Mouse (Mus musculus): Measurements from ENCODE around the gene Sec31a. TPM values are rescaled to one million over a fixed set of nuclear protein-coding genes. Genes with fewer than 3 reads are reported as not detected.
A peak's percentile ranks its signal among the peaks of the same experiment; 100 is the strongest.
"Not testable (repeated sequence)": the region's sequence is repeated elsewhere in the genome, so short reads cannot be mapped to it uniquely, and the experiment has no call there.

Gene Sec31a
- total RNA-seq (2021): 100 to 1,000 TPM; 155 to 161 TPM
- long read RNA-seq, experiment 1, partial matches to known transcripts: 10 of 20 reads
- long read RNA-seq, experiment 1, other reads (novel, unspliced or antisense): 8 of 20 reads
- long read RNA-seq, experiment 2, partial matches to known transcripts: 4 of 18 reads
- long read RNA-seq, experiment 2, other reads (novel, unspliced or antisense): 14 of 18 reads

- DNase-seq: peak; percentile 99 to 100
These were observed at the start of gene Sec31a for GRCm38 (mm10) chr5:100415761-100416590. TSS of gene Sec31a (minus strand) at chr5:100416234.

DNA sequence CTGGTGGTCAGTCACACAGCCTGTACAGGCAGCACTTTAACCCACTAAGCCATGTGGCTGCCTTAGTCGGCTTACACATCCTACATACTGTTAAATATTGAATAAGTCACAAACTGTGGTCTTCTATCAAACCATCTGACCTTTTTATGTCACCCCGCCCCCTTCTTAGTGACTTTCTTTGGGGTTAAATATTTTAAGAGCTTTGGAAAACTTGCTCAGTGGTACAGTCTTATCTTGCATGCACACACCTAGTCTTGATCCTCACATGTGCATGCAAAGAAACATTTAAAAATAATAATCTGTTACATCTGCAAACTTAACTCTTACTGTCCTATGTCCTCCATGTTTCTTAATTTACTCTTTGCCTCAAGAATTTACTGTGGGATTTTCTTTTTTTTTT lies 46.3 kb upstream of the Sec31a start:
- no peak for DNase-seq

DNA sequence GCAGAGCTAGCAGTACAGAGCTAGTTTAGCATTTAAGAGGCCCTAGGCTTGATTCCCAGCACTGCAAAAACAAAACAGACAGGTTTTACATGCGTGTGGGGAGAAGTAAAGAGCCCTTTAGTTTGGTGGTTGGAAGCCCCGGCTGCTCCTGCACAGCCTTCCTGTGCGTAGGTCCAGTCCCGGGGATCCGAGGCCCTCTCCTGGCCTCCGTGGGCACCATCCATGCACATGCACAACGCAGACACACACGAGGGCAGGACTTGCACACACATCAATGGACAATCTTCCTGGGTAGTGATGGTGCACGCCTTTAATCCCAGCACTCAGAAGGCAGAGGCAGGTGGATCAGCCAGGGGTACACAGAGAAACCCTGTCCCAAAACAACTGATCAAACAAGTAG lies 45.5 kb upstream of the Sec31a start:
- DNase-seq: no peak

DNA sequence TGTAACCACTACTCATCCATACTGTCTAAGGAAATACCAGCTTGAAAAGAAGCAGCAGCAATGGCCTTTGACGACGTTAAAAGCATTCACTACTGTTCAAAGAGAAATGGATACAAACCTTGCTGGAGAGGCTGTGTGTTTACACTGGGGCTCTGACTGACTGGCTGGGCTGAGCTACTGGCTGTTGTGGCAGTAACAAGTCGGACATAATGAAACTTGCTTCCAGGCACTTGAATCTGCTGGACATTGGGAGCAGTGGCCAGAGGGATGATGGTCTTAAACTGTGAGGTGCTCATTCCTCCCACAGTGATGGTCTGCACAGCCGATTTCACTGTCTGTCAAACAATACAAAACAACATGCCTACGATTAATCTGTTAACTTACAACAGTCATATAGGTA lies 43.4 kb upstream of the Sec31a start:
- DNase-seq: no peak

DNA sequence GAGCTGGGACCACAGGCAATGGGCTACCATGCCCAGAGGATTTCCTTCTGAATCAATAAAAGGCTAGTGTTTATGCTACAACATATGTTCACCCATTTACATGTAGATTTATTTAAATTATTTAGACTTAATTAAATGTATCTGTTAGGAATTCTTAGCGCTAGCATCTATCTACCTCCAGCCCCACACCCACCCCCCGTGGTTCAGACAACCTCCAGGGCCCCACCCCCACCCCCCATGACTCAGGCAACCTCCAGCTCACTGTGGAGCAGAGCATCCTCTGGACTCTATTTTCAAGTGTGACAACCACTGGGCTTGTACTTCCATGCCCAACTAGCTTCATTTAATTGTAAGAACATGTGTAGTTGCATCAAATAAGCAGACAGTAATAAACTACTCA lies 35.8 kb upstream of the Sec31a start:
- DNase-seq: no peak

DNA sequence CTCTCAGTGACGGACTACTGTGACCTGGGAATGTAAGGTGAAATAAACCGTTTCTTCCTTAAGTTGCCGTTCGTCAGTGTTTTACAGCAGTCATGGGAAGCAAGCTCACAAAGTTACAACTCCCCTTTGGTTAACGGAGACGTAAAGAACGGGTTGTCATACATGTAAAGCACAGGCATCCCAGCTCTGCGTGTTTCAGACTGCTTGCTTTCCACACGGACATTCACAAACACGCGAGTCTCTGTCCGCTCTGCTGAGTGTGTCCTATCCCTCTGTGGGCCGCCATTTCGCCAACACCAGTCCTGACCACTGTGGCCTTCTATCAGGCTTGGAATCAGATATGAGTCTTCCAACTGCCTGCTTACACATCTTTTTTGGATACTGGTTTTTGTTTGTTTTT lies 22.8 kb upstream of the Sec31a start:
- DNase-seq: no peak

- DNase-seq: no peak
These were observed 21.9 kb upstream of the Sec31a start for GRCm38 (mm10) chr5:100437917-100438316.

DNA sequence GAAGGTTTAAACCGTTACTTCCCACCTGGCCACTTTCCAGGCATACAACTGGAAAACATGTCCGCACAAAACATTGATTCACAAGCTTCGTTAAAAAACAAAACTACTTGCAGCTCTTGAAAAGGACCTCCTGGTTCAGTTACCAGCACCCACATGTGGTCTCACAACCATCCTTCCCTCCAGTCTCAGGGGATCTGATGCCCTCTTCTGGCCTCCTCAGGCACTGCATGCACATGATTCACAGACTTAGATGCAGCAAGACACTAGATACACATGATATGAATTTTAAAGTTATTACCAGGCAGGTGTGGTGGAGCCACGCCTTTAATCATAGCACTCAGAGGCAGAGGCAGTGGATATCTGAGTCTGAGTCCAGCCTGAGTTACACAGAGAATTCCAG lies 21.1 kb upstream of the Sec31a start:
- DNase-seq: no peak

DNA sequence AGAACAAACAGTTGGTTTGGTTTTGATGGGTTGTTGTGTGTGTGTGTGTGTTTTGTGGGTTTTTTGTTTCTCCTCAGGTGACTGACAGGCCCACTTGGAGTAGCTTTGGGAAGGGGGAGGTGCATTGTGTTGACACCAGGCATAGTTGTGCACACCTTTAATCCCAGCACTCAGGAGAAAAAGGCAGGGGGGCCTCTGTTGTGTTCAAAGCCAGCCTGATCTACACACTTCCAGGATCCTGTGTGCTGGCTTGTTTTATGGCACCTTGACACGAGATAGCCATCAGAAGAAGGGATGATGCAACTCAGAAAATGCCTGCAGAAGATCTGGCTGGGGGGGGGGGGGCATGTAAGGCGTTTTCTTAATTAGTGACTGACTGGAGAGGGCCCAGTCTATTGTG lies 14.9 kb upstream of the Sec31a start:
- DNase-seq: no peak

- DNase-seq: no peak
These were observed 14.0 kb upstream of the Sec31a start for GRCm38 (mm10) chr5:100430076-100430390.

DNA sequence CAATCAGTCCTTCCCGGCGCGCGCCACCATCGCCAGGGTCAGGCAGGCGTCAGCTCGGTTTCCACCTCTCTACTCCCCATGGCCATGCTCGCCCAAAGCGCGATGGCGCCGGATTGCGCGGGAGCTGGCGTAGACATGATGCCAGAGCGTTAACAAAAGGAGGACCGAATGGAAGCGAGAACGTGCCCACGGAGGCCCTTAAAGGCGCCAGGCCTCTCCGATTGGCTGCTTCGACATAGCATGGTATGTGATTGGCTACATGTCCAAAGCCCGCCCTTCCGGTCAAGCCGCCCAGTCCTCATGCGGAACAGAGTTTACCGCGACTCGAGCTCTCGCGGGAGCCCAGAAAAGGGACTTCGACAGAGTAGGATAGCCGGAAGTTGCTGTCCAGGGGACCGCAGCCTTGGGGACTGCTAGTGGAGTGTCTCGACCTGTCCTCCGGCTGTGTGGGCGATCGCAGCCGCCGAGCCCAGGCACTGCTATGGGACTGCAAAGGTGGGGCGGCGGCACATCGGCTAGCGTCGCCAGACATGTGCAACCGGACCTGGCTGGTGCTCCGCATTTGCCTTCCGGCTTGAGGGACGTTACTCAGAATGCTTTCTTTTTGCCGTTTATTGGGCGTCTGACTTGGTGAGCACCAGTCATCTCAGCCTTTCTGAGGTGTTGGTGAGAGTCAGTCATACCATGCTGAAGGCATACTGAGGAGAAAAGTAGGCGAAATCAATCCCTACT lies 13.5 kb upstream of the Sec31a start:
- peak; percentile 93 to 95 for DNase-seq

GRCm38 (mm10) chr5:100428734-100429343 lies 12.8 kb upstream of the Sec31a start:
- DNase-seq: no peak

DNA sequence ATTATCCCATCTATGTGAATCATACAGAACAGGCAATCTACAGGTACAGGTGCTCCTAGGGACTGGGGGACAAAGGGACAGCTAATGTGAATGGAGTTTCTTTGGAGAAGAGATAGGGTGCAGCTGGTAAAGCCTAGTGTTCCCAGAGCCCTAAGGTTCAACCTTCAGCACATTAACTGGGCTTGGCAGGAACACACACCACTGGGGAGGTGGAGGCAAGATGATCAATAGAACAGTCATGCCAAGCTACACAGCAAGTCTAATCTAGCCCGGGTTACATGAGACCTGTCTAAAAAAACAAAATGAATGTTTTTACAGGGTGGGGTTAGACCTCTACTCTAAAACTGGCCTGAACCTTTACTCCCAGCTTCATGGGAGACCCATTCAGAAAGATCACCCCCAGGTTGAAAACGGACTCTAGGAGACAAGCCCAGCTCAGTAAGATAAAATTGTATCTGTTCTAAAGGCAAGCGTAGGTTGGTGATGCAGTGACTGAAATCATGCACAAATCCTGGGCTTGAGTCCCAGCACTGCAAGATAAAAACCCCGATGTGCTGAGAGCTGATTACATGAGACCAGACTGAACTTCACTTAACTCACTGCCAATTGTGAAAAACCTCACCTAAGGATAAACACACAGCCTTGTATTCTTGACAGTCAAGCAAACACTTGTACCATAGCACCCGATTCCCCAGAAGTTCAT lies 12.1 kb upstream of the Sec31a start:
- no peak for DNase-seq

DNA sequence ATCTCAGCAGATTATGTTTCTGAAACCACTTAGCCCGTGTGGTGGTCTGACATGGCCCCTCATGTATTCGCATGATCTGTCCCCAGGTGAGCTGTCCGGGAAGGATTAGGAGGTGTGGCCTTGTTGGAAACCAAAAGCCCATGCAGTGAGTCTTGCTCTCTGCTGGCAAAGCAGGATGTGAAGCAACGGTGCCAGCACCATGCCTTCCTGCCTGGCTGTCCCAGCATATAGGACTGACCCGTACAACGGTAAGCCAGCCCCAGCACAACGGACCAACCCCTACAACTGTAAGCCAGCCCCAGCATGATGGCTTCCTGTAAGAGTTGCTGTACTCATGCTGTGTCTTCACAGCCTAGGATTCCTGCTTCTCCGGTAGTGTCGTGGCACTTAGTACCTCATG lies 11.2 kb upstream of the Sec31a start:
- no peak for DNase-seq

DNA sequence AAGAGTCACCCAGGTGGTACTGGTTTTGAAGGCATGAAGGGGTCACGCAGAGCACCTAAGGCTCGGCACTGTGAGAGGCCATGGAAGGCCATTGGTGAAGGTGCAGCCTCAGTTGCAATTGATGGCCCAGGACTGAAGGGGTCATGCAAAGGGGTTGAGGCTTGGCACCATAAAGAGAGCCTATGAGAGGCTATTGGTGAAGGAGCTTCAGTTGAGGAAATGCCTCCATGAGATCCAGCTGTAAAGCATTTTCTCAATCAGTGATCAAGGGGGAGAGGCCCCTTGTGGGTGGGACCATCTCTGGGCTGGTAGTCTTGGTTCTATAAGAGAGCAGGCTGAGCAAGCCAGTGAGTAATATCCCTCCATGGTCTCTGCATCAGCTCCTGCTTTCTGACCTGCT lies 9.8 kb upstream of the Sec31a start:
- DNase-seq: not testable (repeated sequence)

- no peak for DNase-seq
These were observed 8.2 kb upstream of the Sec31a start for GRCm38 (mm10) chr5:100424252-100424651.

DNA sequence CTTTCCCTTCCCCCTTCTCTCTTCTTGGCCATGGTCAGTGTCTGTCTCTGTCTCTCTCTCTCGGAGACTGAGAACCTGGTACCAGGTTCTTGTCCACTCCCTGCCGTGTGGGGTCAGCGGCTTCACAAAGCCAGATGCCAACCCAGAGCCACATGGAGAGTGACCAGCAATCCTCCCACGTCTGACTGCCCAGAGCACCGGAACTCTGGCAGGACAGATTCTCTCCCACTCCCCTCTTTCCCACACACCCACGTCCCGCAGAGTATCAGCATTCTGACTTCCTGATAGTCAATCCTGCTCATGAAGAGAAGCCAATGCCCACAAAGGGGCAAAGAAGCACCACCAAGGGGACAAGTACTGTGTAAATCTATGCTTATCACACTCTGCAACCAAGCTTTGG lies 7.6 kb upstream of the Sec31a start:
- DNase-seq: no peak

DNA sequence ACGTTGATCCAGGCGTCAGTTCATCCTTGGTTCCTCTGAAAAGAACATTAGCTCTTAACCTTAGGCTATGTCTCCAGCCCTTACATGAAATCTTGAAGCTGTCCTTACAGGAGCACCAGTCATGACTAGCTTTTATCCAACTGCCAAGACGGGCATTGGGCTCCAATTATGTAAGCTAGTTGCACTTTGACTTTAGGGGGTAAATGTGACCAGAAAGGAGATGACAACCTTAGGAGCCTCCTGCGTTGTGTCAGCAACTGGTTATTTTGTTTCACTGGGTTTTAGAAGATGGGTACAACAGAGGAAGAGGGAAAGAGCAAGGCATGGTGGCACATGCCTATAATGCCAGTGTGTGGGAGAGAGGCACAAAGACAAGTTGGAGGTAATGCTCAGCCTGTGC lies 2.8 kb upstream of the Sec31a start:
- DNase-seq: no peak

DNA sequence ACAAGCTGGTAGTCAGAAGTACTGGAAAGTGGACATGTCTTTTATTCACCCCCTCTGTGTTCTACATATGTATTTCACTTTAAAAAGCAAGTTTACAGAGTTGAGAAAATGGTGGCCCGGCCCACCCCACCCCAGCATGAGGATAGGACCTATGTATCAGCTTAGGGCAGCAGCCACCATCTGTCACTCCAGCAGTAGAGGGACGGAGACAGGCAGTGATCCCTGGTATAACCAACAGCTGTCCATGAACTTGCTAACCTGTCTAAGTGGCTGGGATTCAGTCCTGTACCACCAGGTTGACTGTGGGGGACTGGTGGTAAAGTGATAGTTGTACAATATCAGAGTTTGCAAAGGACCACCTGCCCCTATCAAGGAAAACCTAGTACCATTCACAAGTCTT lies 2.0 kb upstream of the Sec31a start:
- no peak for DNase-seq

GRCm38 (mm10) chr5:100414474-100415196 lies 1.4 kb downstream of the Sec31a start:
- DNase-seq: no peak

DNA sequence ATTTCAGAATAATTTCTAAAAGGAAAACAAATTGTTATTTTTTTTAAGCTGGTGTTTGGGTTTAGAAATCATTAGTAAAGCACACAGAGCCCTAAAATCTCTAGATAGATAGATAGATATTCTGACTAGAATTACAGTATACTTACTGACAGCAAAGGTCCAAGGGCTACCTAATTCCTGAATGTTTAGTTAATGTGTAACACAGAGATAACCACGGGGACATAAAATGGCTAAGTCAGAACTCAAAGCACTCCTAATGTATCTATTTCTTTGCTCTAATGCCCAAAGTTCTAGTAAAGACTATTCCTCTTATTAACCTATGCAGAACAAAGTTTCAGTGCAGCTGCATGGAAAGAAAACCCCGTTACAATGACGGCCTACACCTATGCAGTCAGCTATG lies 3.1 kb downstream of the Sec31a start:
- no peak for DNase-seq

- DNase-seq: no peak
These were observed 5.8 kb downstream of the Sec31a start for GRCm38 (mm10) chr5:100410281-100410680.

Measured in adrenal gland, postnatal 36 days (tissue).